Mouse (Mus musculus) testis, adult 2 months (tissue): ENCODE measurements around the gene Galnt10.

Source experiments
- CTCF ChIP-seq: fragments of 200-500 bp; IDR thresholded peaks from 2 replicates; pipeline ENCODE4 v1.5.1; 2012; ENCODE audit warnings: low read depth, mild to moderate bottlenecking, inconsistent platforms, low read length, moderate library complexity; ENCODE audit not compliant: control insufficient read depth, insufficient read depth, insufficient replicate concordance
- POLR2A ChIP-seq: fragments of 200-500 bp; IDR thresholded peaks from 2 replicates; pipeline ENCODE4 v1.6.1; 2012; ENCODE audit warnings: low read depth, mild to moderate bottlenecking, inconsistent platforms, low read length, moderate library complexity; ENCODE audit not compliant: control insufficient read depth

DNA sequence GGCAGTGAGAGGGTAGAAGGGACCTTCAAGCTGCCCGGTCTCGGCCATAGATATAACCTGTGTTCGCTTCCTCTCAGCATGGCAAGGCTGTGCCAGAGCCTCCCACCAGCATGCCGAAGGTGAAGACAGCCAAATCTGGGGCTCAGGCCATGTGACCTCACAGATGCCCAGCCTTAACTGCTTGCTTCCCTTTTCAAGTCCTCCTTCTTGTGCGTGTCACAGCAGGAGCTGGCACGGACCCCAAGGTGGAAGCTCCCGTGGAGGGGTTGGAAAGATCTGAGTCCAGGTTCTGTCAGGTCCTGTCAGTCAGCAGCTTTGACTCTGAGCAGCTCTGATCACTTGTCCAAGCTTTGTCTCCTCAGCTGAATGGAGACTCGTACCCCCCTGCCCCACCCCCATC lies 126.4 kb downstream of the Galnt10 start:
- TF ChIP-seq CTCF (no peak), POLR2A (no peak)
